Mouse (Mus musculus) erythroblast, adult 5-6 weeks (primary cell): ENCODE results near the gene Kctd2. TPM values are rescaled to one million over a fixed set of nuclear protein-coding genes. Genes with fewer than 3 reads are reported as not detected.
"Not testable (repeated sequence)": the region's sequence is repeated elsewhere in the genome, so short reads cannot be mapped to it uniquely, and the experiment has no call there.

Experiments
- ATAC-seq: replicated peaks from 2 replicates; pipeline ENCODE4 v1.8.0; 2016; ENCODE audit warnings: moderate number of reproducible peaks, mild to moderate bottlenecking, moderate TSS enrichment, inconsistent platforms; ENCODE audit not compliant: poor library complexity, low FRiP score, severe bottlenecking
- total RNA-seq, 2 experiments: library from RNA; stranded (forward) in 1 of 2; stranded (reverse) in 1 of 2; fragments of 150-400 nt in 1 of 2; fragments of 200-764, 138-1000 nt in 1 of 2; gene quantifications; 2 replicates each; pipeline versions ENCODE4 v1.2.3 to v1.2.4; 2015 to 2017; ENCODE audit warnings: low replicate concordance in 2 of 2

Kctd2 gene
- total RNA-seq (2015; ENCODE audit: low replicate concordance) (2.1 and 5.9 TPM in 2 replicates), total RNA-seq (2017; ENCODE audit: low replicate concordance) (2.8 and 8.3 TPM in 2 replicates)

- ATAC-seq, result peak; percentile 96
These were observed at the start of gene Kctd2, which contains the start of gene Atp5h for GRCm38 (mm10) chr11:115419531-115420237. Gene Kctd2, plus strand, starts transcription at chr11:115420128. Gene Atp5h, minus strand, starts transcription at chr11:115419962.

- no peak for ATAC-seq
These were observed 49.6 kb upstream of the Kctd2 start for GRCm38 (mm10) chr11:115370368-115370767.

- ATAC-seq, result no peak
These were observed 48.6 kb upstream of the Kctd2 start for GRCm38 (mm10) chr11:115371354-115371753.

GRCm38 (mm10) chr11:115372015-115372414 is 47.9 kb upstream of the Kctd2 start:
- no peak for ATAC-seq

- no peak for ATAC-seq
These were observed 47.2 kb upstream of the Kctd2 start for GRCm38 (mm10) chr11:115372737-115373136.

- no peak for ATAC-seq
These were observed 45.9 kb upstream of the Kctd2 start for GRCm38 (mm10) chr11:115373805-115374694.

- no peak for ATAC-seq
These were observed 45.1 kb upstream of the Kctd2 start for GRCm38 (mm10) chr11:115374695-115375425.

GRCm38 (mm10) chr11:115376722-115377121 is 43.2 kb upstream of the Kctd2 start:
- no peak for ATAC-seq

GRCm38 (mm10) chr11:115377254-115377653 is 42.7 kb upstream of the Kctd2 start:
- ATAC-seq, result no peak

- ATAC-seq, result no peak
These were observed 42.1 kb upstream of the Kctd2 start for GRCm38 (mm10) chr11:115377854-115378253.

- ATAC-seq, result no peak
These were observed 38.7 kb upstream of the Kctd2 start for GRCm38 (mm10) chr11:115381276-115381675.

GRCm38 (mm10) chr11:115381743-115382539 is 38.0 kb upstream of the Kctd2 start, which contains the start of gene Cdr2l:
Gene Cdr2l, plus strand, starts transcription at chr11:115381916.
- ATAC-seq, result no peak

GRCm38 (mm10) chr11:115382891-115383290 is 37.0 kb upstream of the Kctd2 start:
- ATAC-seq, result no peak

- ATAC-seq, result no peak
These were observed 36.0 kb upstream of the Kctd2 start for GRCm38 (mm10) chr11:115383701-115384474.

GRCm38 (mm10) chr11:115384587-115384986 is 35.3 kb upstream of the Kctd2 start:
- ATAC-seq, result no peak

- ATAC-seq, result not testable (repeated sequence)
These were observed 33.1 kb upstream of the Kctd2 start for GRCm38 (mm10) chr11:115386859-115387258.

GRCm38 (mm10) chr11:115391358-115391757 is 28.6 kb upstream of the Kctd2 start:
- ATAC-seq, result no peak

GRCm38 (mm10) chr11:115393721-115394325 is 26.1 kb upstream of the Kctd2 start:
- no peak for ATAC-seq
